Mouse (Mus musculus) forebrain, embryonic 10.5 days (tissue): ENCODE results near the gene Pold2. TPM values are rescaled to one million over a fixed set of nuclear protein-coding genes. Genes with fewer than 3 reads are reported as not detected.

Experiments
- DNase-seq: peaks from one replicate; pipeline ENCODE4 v3.0.0-alpha.2; 2017; ENCODE audit warnings: low spot score; ENCODE audit errors: extremely low spot score
- H3K27ac ChIP-seq: fragments of 300-500 bp; sonication (generic); 2 replicates; pipeline ENCODE4 v1.5.1; 2016; ENCODE audit warnings: mild to moderate bottlenecking
- H3K27me3 ChIP-seq: fragments of 300-500 bp; sonication (generic); 2 replicates; pipeline ENCODE4 v1.6.1; 2016; ENCODE audit warnings: mild to moderate bottlenecking; ENCODE audit not compliant: poor library complexity, severe bottlenecking
- H3K36me3 ChIP-seq: fragments of 300-500 bp; sonication (generic); replicated peaks from 2 replicates; pipeline ENCODE4 v1.6.1; 2016; ENCODE audit warnings: mild to moderate bottlenecking, moderate library complexity
- H3K4me1 ChIP-seq: fragments of 300-500 bp; sonication (generic); 2 replicates; pipeline ENCODE4 v1.6.1; 2016
- H3K4me3 ChIP-seq: fragments of 300-500 bp; sonication (generic); 2 replicates; pipeline ENCODE4 v1.5.1; 2016; ENCODE audit warnings: mild to moderate bottlenecking, moderate library complexity
- H3K9me3 ChIP-seq: fragments of 300-500 bp; sonication (generic); 2 replicates; pipeline ENCODE4 v1.6.1; 2016; ENCODE audit warnings: mild to moderate bottlenecking, moderate library complexity
- WGBS: fragments of 180-500 bp; shearing (Covaris S2); methylation state at CpG from one replicate; pipeline ENCODE4 v1.1.7; 2016; 5-methylcytosine and 5-hydroxymethylcytosine counted together
- polyA plus RNA-seq: library from polyadenylated mRNA; unstranded; fragments of >200 nt; fragmentation: Nextera tagmentation; extraction: Ambion mirVana; gene quantifications from 2 replicates; pipeline ENCODE4 v1.2.1, GENCODE M21; 2016

Gene Pold2
- polyA plus RNA-seq = 158 and 163 TPM in 2 replicates

DNA sequence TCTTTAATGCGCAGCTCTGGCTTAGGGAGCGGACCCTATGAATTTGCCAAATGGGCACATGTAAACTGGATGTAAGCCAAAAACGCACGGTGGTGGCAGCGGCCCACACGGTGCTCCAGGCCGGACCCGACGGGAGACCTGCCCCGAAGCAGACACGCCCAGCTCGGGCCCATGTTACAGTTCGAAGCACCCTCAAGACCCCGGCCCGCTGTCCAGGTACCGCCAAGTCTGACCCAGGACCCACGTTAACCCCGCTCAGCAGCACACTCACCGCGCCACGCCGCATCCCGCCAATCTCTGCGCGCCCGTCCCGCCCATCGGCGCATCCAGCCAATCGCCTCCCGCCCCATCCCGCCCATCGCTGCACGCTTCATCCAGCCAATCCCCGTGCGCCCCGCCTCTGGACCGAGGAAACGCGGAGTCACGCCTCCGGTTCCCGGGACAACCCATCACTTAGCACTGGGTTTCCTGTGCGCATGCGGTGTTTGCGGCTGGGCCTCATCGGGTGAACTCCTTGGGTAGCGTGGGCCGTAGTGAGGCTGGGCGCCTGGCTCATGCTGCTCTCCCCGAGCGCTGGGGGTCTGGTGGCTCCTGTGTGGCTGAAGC, at the start of gene Pold2:
Gene Pold2, minus strand, starts transcription at position 372 of the 606 bp plus-strand sequence.
- WGBS = under 1% methylated on average over 52 of the region's 52 CpGs

DNA sequence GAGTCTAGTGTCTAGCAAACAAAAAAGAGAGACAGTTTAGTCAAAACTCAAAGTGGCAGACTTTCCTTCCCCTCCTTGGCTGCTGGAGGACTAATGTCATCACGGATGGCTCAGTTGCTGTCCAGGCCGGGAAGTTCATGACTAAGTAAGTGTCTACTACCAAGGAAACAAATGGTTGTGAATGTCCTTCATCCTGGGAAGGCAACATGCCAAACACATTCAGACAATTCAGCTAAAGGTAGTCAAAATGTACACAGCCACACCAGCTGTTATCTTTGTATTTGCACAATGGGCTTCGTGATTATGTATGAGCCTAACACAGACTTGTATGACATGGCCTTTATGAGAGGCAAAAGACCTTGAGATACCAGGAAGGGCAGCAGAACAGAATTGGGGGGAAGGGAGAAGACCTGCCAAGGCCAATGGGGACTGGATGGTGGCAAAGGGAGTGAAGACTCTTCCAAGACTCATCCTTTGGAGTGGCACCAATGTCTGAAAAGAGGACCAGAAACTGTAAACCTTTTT, 48.7 kb upstream of the Pold2 start:
- no peak for DNase-seq
- Histone ChIP-seq H3K4me3 (no peak overlapping the region), H3K27me3 (no peaks in the 10 kb centered on the region), H3K4me1 (no peaks in the 10 kb centered on the region), H3K9me3 (peaks cover 11% of the 10 kb centered on the region; the same call in 1 of the 2 replicates), H3K36me3 (no peaks in the 10 kb centered on the region), H3K27ac (no peak overlapping the region)
- WGBS = 87% methylated on average over 3 of the region's 3 CpGs

More for the DNA sequence above, at the start of gene Pold2:
- Histone ChIP-seq H3K4me1 (peaks cover 36% of the 10 kb centered on the region), H3K36me3 (peaks cover 39% of the 10 kb centered on the region), H3K27ac (peak within 1 kb of the TSS; percentile 91), H3K27me3 (no peaks in the 10 kb centered on the region), H3K9me3 (no peaks in the 10 kb centered on the region), H3K4me3 (peak within 1 kb of the TSS; percentile 71)
- DNase-seq = peak; percentile 99

DNA sequence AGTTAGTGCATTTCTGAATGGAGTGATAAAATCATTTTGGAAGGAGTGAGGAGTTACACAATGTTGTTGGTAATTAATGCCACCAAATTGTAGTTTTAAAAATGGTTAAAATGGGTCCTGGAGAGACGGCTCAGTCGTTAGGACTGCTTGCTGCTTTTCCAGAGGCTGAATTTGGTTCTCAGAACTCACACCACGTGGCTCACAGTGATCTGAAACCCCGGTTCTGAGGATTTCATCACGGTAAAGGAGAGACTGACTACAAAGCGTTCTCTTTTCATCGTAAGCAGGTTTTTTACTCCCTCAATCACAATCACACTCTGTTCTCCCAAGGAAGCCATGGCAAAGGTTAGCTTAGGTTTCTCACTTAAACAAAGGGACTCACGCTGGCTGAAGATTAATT, 46.6 kb upstream of the Pold2 start:
- WGBS = 67% methylated on average over 8 of the region's 8 CpGs
- no peak for DNase-seq
- H3K4me1 ChIP-seq = 0 out of 2 replicates have a peak, but pooled peaks cover 5% of the 10 kb centered on the region

GRCm38 (mm10) chr11:5920323-5920960, 42.4 kb upstream of the Pold2 start:
- Histone ChIP-seq H3K4me3 (no peak overlapping the region), H3K27ac (no peak overlapping the region), H3K36me3 (no peaks in the 10 kb centered on the region), H3K9me3 (no peaks in the 10 kb centered on the region), H3K4me1 (0 out of 2 replicates have a peak, but pooled peaks cover 5% of the 10 kb centered on the region), H3K27me3 (no peaks in the 10 kb centered on the region)
- no peak for DNase-seq
- WGBS = 32% methylated on average over 17 of the region's 17 CpGs

More for the DNA sequence above, 46.6 kb upstream of the Pold2 start:
- H3K4me3 ChIP-seq = no peak overlapping the region
- H3K27me3 ChIP-seq = no peaks in the 10 kb centered on the region
- H3K9me3 ChIP-seq = peaks cover 6% of the 10 kb centered on the region; the same call in 1 of the 2 replicates
- H3K36me3 ChIP-seq = no peaks in the 10 kb centered on the region
- H3K27ac ChIP-seq = no peak overlapping the region

DNA sequence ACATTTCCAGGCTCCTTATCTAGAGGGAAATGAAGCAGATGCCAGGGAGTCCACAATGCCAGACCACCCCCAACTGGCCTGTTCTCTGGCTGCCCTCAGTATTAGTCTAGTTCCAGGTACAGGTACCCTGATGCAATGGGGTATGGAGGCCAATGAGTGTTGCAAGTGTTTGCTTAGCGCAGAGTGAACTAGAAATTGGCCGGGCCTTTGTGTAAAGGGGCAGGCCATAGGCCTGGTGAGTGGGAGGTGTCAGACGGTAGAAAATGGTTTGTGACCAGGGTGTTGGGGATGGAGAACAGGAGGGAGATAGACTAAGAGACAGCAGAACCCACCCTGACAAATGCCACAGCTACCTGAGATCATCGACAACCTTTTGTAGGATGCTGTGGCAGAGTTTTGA, 41.5 kb upstream of the Pold2 start:
- Histone ChIP-seq H3K4me1 (0 out of 2 replicates have a peak, but pooled peaks cover 5% of the 10 kb centered on the region), H3K27me3 (no peaks in the 10 kb centered on the region), H3K27ac (no peak overlapping the region)

GRCm38 (mm10) chr11:5918111-5918510, 40.0 kb upstream of the Pold2 start:
- no peaks in the 10 kb centered on the region; the same call in 1 of the 2 replicates for H3K27me3 ChIP-seq
- no peak overlapping the region for H3K27ac ChIP-seq
- no peaks in the 10 kb centered on the region for H3K9me3 ChIP-seq
- no peaks in the 10 kb centered on the region for H3K36me3 ChIP-seq
- H3K4me3 ChIP-seq = no peak overlapping the region
- WGBS = 71% methylated on average over 2 of the region's 2 CpGs
- DNase-seq = no peak
- 0 out of 2 replicates have a peak, but pooled peaks cover 5% of the 10 kb centered on the region for H3K4me1 ChIP-seq

More for the DNA sequence above, 41.5 kb upstream of the Pold2 start:
- H3K4me3 ChIP-seq = no peak overlapping the region
- no peak for DNase-seq
- 95% methylated on average over 4 of the region's 4 CpGs for WGBS
- H3K9me3 ChIP-seq = no peaks in the 10 kb centered on the region
- H3K36me3 ChIP-seq = no peaks in the 10 kb centered on the region

- H3K9me3 ChIP-seq = no peaks in the 10 kb centered on the region
- H3K4me3 ChIP-seq = no peak overlapping the region
- no peak overlapping the region for H3K27ac ChIP-seq
- DNase-seq = no peak
- 0 out of 2 replicates have a peak, but pooled peaks cover 5% of the 10 kb centered on the region for H3K4me1 ChIP-seq
- WGBS = 78% methylated on average over 8 of the region's 8 CpGs
- no peaks in the 10 kb centered on the region for H3K36me3 ChIP-seq
- no peaks in the 10 kb centered on the region; the same call in 1 of the 2 replicates for H3K27me3 ChIP-seq
Measured at GRCm38 (mm10) chr11:5916178-5916548, 38.1 kb upstream of the Pold2 start.

GRCm38 (mm10) chr11:5915429-5916177, 37.5 kb upstream of the Pold2 start:
- no peak overlapping the region for H3K4me3 ChIP-seq
- H3K27ac ChIP-seq = no peak overlapping the region
- H3K4me1 ChIP-seq = 0 out of 2 replicates have a peak, but pooled peaks cover 5% of the 10 kb centered on the region
- no peaks in the 10 kb centered on the region for H3K36me3 ChIP-seq
- 87% methylated on average over 5 of the region's 5 CpGs for WGBS
- H3K9me3 ChIP-seq = no peaks in the 10 kb centered on the region
- H3K27me3 ChIP-seq = no peaks in the 10 kb centered on the region; the same call in 1 of the 2 replicates
- no peak for DNase-seq

- 70% methylated on average over 5 of the region's 5 CpGs for WGBS
- Histone ChIP-seq H3K27ac (no peak overlapping the region), H3K4me1 (no peaks in the 10 kb centered on the region), H3K9me3 (no peaks in the 10 kb centered on the region), H3K4me3 (no peak overlapping the region), H3K36me3 (no peaks in the 10 kb centered on the region), H3K27me3 (no peaks in the 10 kb centered on the region; the same call in 1 of the 2 replicates)
- DNase-seq = no peak
Measured at GRCm38 (mm10) chr11:5914940-5915339, 36.8 kb upstream of the Pold2 start.

DNA sequence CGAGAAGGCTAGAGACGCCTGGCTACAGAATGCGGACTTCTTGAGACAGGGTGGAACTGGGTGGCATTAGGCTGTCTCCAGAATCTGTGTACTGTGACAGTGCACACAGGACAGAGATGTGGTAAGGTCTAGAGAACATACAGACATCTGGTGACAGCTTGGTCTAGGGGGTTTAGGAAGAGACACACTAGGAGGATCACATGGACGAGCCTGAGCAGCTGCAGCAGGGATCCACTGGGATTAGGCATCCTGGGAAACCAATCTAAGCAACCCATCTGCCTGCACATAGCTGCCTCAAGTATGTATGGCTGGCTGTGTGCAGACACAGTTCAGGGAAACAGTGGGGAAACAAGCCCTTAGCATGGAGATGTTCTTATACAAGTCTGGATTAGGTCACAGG, 35.8 kb upstream of the Pold2 start:
- Histone ChIP-seq H3K36me3 (no peaks in the 10 kb centered on the region), H3K27ac (no peak overlapping the region), H3K27me3 (no peaks in the 10 kb centered on the region; the same call in 1 of the 2 replicates), H3K4me3 (no peak overlapping the region), H3K4me1 (no peaks in the 10 kb centered on the region), H3K9me3 (no peaks in the 10 kb centered on the region)
- no peak for DNase-seq
- 81% methylated on average over 4 of the region's 4 CpGs for WGBS

GRCm38 (mm10) chr11:5913256-5913655, 35.2 kb upstream of the Pold2 start:
- Histone ChIP-seq H3K9me3 (no peaks in the 10 kb centered on the region), H3K27me3 (no peaks in the 10 kb centered on the region; the same call in 1 of the 2 replicates), H3K27ac (no peak overlapping the region), H3K4me1 (no peaks in the 10 kb centered on the region), H3K4me3 (no peak overlapping the region), H3K36me3 (no peaks in the 10 kb centered on the region)
- no peak for DNase-seq
- 80% methylated on average over 8 of the region's 8 CpGs for WGBS

GRCm38 (mm10) chr11:5912635-5913034, 34.5 kb upstream of the Pold2 start:
- Histone ChIP-seq H3K4me3 (no peak overlapping the region), H3K27me3 (no peaks in the 10 kb centered on the region; the same call in 1 of the 2 replicates), H3K36me3 (no peaks in the 10 kb centered on the region), H3K4me1 (no peaks in the 10 kb centered on the region), H3K9me3 (no peaks in the 10 kb centered on the region), H3K27ac (no peak overlapping the region)
- no peak for DNase-seq
- WGBS = 28% methylated on average over 5 of the region's 5 CpGs
